Mouse (Mus musculus) intestine, embryonic 14.5 days (tissue): Measurements from ENCODE around the gene Cdkn2a. TPM values are rescaled to one million over a fixed set of nuclear protein-coding genes. Genes with fewer than 3 reads are reported as not detected.
A peak's percentile ranks its signal among the peaks of the same experiment; 100 is the strongest.

Experiments used
- ATAC-seq: fragments of 200-750 bp; cut with Nextera tagmentation; replicated peaks from 2 replicates; pipeline ENCODE4 v1.8.0; 2017; ENCODE audit warnings: low read depth, moderate number of reproducible peaks, moderate TSS enrichment, moderate library complexity; ENCODE audit not compliant: low FRiP score, low TSS enrichment
- DNase-seq: peaks from one replicate; pipeline ENCODE4 v3.0.0-alpha.2; 2018; ENCODE audit warnings: low spot score
- H3K27ac ChIP-seq: fragments of 300-500 bp; sonication (generic); 2 replicates; pipeline ENCODE4 v1.5.1; 2014; ENCODE audit warnings: low read depth, mild to moderate bottlenecking, control low read depth
- H3K27me3 ChIP-seq: fragments of 300-500 bp; sonication (generic); replicated peaks from 2 replicates; pipeline ENCODE4 v1.6.1; 2014; ENCODE audit warnings: low read length, control low read depth; ENCODE audit not compliant: control insufficient read depth, insufficient read depth
- H3K36me3 ChIP-seq: fragments of 300-500 bp; sonication (generic); 2 replicates; pipeline ENCODE4 v1.6.1; 2014; ENCODE audit warnings: low read length, control low read depth; ENCODE audit not compliant: control insufficient read depth, insufficient read depth
- H3K4me1 ChIP-seq: fragments of 300-500 bp; sonication (generic); replicated peaks from 2 replicates; pipeline ENCODE4 v1.6.1; 2014; ENCODE audit warnings: low read length, control low read depth, mixed read lengths; ENCODE audit not compliant: control insufficient read depth, insufficient read depth
- H3K4me2 ChIP-seq: fragments of 300-500 bp; sonication (generic); 2 replicates; pipeline ENCODE4 v1.6.1; 2014; ENCODE audit warnings: low read length
- H3K4me3 ChIP-seq: fragments of 300-500 bp; sonication (generic); 2 replicates; pipeline ENCODE4 v1.5.1; 2014; ENCODE audit warnings: low read depth, low read length, control low read depth, mixed read lengths
- H3K9ac ChIP-seq: fragments of 300-500 bp; sonication (generic); 2 replicates; pipeline ENCODE4 v1.6.1; 2014; ENCODE audit warnings: mild to moderate bottlenecking, low read length
- H3K9me3 ChIP-seq: fragments of 300-500 bp; sonication (generic); 2 replicates; pipeline ENCODE4 v1.6.1; 2016; ENCODE audit warnings: low read length, control low read depth; ENCODE audit not compliant: control insufficient read depth
- WGBS: fragments of 180-500 bp; shearing (Covaris S2); extraction: QIAGEN DNeasy Blood & Tissue Kit; methylation state at CpG from one replicate; pipeline ENCODE4 v1.1.7; 2014; 5-methylcytosine and 5-hydroxymethylcytosine counted together
- polyA plus RNA-seq: library from polyadenylated mRNA; unstranded; fragments of >200 nt; fragmentation: Nextera tagmentation; extraction: Ambion mirVana; gene quantifications from 2 replicates; pipeline ENCODE4 v1.2.1, GENCODE M21; 2014

The Cdkn2a gene
- polyA plus RNA-seq, 1 experiment from 2014 or later = not detected

- WGBS = under 1% methylated on average over 9 of the region's 9 CpGs
- H3K27ac ChIP-seq = no peak overlapping the region
- H3K9ac ChIP-seq = no peak overlapping the region
- no peaks in the 10 kb centered on the region for H3K36me3 ChIP-seq
- ATAC-seq (no peak), DNase-seq (no peak)
- H3K27me3 ChIP-seq = peaks cover 94% of the 10 kb centered on the region
- H3K4me1 ChIP-seq = no peaks in the 10 kb centered on the region
- no peak overlapping the region for H3K4me2 ChIP-seq
- H3K9me3 ChIP-seq = no peaks in the 10 kb centered on the region
- H3K4me3 ChIP-seq = no peak overlapping the region
Measured at GRCm38 (mm10) chr4:89273585-89273984, 20.9 kb downstream of the Cdkn2a start.

GRCm38 (mm10) chr4:89272961-89273540 lies 21.4 kb downstream of the Cdkn2a start:
- 0% methylated on average over 20 of the region's 20 CpGs for WGBS
- Histone ChIP-seq H3K4me1 (no peaks in the 10 kb centered on the region), H3K9me3 (no peaks in the 10 kb centered on the region), H3K4me3 (no peak overlapping the region), H3K36me3 (no peaks in the 10 kb centered on the region), H3K27ac (no peak overlapping the region), H3K4me2 (no peak overlapping the region), H3K27me3 (peaks cover 94% of the 10 kb centered on the region), H3K9ac (no peak overlapping the region)
- no peak for ATAC-seq
- no peak for DNase-seq

- Histone ChIP-seq H3K4me3 (no peak overlapping the region), H3K27ac (no peak overlapping the region), H3K4me1 (no peaks in the 10 kb centered on the region), H3K4me2 (no peak overlapping the region), H3K9ac (no peak overlapping the region), H3K9me3 (no peaks in the 10 kb centered on the region), H3K36me3 (no peaks in the 10 kb centered on the region), H3K27me3 (peaks cover 91% of the 10 kb centered on the region)
- ATAC-seq (no peak), DNase-seq (peak; percentile 72)
- 5% methylated on average over 18 of the region's 18 CpGs for WGBS
Measured at GRCm38 (mm10) chr4:89272101-89272718, 22.2 kb downstream of the Cdkn2a start.

- DNase-seq (no peak), ATAC-seq (no peak)
- WGBS = 64% methylated on average over 1 of the region's 1 CpGs
- Histone ChIP-seq H3K4me1 (no peaks in the 10 kb centered on the region), H3K9ac (no peak overlapping the region), H3K36me3 (no peaks in the 10 kb centered on the region), H3K9me3 (no peaks in the 10 kb centered on the region), H3K27ac (no peak overlapping the region), H3K4me3 (no peak overlapping the region), H3K4me2 (no peak overlapping the region), H3K27me3 (no peaks in the 10 kb centered on the region)
Measured at GRCm38 (mm10) chr4:89257768-89258167, 36.7 kb downstream of the Cdkn2a start.

- H3K27ac ChIP-seq = no peak overlapping the region
- H3K4me2 ChIP-seq = no peak overlapping the region
- H3K4me3 ChIP-seq = no peak overlapping the region
- H3K9me3 ChIP-seq = no peaks in the 10 kb centered on the region
- 90% methylated on average over 8 of the region's 8 CpGs for WGBS
- DNase-seq (no peak), ATAC-seq (no peak)
- no peaks in the 10 kb centered on the region for H3K27me3 ChIP-seq
- H3K4me1 ChIP-seq = no peaks in the 10 kb centered on the region
- H3K36me3 ChIP-seq = no peaks in the 10 kb centered on the region
- no peak overlapping the region for H3K9ac ChIP-seq
Measured at GRCm38 (mm10) chr4:89234446-89234845, 60.0 kb downstream of the Cdkn2a start.

Other genes starting within 250 kb of the Cdkn2a start
- gene Mtap, start 157.5 kb downstream of the Cdkn2a start, polyA plus RNA-seq = 69.7 and 79.9 TPM in 2 replicates
- gene Cdkn2b, start 16.4 kb upstream of the Cdkn2a start, polyA plus RNA-seq = 4.7 and 6.6 TPM in 2 replicates